Mouse (Mus musculus) cerebellum, adult 9-11 months (tissue): Measurements from ENCODE around the gene Tmc3.

Experiments
- DNase-seq: peaks from one replicate; pipeline ENCODE4 v3.0.0; 2022

Tmc3 gene

GRCm38 (mm10) chr7:83639084-83639483 is 54.4 kb downstream of the Tmc3 start:
- DNase-seq: no peak

GRCm38 (mm10) chr7:83640581-83640980 is 55.9 kb downstream of the Tmc3 start:
- DNase-seq: no peak

DNA sequence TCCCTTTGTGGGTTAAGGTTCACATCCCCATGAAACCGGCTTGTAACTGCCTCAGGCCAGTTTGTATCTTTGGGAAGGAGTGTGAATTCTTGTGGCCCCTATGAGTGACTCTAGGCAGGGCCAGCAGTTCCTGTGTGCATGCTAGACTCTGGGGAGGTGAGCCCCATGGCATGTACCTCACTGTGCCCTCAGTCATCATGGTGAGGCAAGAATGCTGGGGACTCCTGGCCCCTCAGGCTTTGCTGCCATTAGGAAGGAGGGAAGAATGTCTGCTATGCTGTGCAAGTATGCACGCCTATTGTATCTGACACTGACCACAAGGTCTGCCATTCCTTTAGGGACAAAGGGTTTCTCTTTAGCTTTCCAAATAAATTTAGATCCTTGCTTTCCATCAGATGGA is 56.4 kb downstream of the Tmc3 start:
- no peak for DNase-seq

- DNase-seq: no peak
These were observed 58.9 kb downstream of the Tmc3 start for GRCm38 (mm10) chr7:83643581-83643980.

GRCm38 (mm10) chr7:83644761-83645160 is 60.0 kb downstream of the Tmc3 start:
- no peak for DNase-seq

- DNase-seq: no peak
These were observed 60.7 kb downstream of the Tmc3 start for GRCm38 (mm10) chr7:83645476-83645875.

DNA sequence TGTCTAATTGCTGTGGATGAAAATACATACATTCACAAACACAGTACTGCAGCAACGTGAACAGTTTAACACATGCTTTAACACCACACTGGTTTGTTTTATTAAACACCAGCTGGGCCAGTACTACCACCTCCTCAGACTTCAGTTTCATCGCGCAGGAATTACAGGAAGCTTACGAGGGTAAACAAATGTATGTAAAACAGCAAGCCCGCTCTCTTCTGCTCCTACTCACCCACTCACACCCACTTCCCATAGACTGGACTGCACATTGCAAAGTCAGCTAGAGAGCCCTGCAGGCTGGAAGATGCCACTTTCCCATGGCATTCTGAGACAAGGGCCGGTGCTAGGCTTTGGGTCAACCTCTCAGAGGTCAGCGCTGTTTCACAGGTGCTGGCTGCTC is 64.1 kb downstream of the Tmc3 start:
- no peak for DNase-seq

- no peak for DNase-seq
These were observed 65.9 kb downstream of the Tmc3 start for GRCm38 (mm10) chr7:83650638-83651037.

DNA sequence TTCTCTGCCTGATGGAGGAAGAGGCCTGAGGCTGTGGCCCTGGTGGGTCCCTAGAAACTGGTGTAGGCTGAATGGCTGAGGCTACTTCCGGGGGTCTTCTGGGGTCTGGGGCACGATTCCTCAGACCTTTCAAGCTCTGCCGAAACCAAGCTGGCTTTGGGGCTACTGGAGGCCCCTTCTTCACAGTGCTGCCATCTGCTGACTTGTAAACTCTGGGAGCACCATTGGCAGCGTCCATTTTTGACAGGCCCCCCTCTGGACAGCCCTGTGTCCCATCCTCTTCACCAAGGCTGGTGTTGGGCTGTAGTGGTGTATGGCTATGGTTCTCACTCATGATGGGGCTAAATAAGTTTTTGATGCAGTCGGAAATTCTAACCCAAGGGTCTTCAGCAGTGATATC is 67.8 kb downstream of the Tmc3 start:
- no peak for DNase-seq

GRCm38 (mm10) chr7:83653605-83654051 is 68.9 kb downstream of the Tmc3 start:
- no peak for DNase-seq

DNA sequence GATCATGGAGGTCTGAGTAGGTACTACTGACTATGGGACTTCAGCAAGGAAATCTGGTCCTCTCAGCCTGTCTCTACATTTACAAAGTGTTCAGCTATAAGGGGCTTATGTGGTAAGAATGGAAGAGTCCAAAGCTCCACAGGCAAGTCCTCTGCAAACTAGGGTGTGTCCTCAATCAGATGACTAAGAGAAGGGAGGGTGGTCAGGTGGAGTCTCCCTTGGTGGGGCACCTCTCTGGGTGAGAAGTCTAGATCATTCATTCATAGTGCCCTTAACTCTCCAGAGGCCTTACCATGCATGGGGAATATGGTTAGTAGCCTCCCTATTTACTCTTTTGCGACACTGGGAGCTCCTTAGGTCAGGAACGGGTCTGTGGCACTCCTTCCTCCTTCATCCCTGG is 69.5 kb downstream of the Tmc3 start:
- DNase-seq: no peak

DNA sequence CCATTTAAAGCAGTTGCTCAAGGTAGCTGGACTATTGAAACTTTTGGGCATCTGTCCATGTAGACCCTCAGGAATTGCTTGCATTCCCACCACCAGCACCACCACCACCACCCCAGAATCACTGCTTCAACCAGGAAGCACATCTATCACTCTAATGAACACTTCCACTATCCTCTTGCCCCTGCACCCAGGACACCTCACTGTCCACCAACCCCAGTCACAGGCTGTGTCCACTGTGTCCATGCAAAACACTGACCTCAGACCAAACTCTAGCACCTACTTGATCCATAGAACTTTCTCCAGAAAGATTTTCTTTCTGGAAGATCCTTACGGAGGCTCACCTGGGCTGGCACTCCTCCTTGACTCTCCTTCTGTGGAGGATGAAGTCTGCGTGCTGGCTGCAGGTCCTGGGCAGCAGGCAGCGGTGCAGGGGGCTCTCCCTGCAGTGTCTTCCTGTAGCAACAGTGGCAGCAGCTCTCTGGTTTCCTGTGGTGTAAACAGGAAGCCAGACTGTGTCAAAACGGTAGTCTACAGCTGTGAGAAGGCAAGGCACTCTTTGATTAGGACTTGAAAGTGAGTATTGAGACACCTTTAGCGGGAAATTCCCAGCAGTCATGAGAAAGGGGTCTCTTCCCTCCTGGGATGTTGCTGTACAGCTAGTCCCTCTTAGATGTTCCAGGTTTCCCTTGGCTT is 70.4 kb downstream of the Tmc3 start:
- DNase-seq: no peak

DNA sequence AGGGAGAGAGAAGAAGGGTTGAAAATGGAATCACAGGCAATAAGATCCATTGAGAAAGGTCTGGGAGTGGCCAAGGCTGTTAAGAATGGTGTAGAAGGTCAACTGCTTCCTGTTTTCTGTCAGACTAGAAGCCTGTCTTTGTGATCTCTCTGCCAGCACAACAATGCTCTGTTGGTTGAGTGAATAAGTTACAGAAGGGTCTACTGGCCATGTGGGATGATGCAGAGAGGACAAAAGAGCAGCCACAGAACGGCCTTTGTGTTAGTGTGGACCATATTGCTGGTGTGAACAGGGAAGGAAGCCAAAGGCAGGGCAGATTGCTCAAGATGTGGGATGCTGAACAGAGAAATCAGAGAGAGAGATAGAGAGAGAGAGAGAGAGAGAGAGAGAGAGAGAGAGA is 74.0 kb downstream of the Tmc3 start:
- no peak for DNase-seq

GRCm38 (mm10) chr7:83659159-83660065 is 74.7 kb downstream of the Tmc3 start:
- peak; percentile 85 for DNase-seq

DNA sequence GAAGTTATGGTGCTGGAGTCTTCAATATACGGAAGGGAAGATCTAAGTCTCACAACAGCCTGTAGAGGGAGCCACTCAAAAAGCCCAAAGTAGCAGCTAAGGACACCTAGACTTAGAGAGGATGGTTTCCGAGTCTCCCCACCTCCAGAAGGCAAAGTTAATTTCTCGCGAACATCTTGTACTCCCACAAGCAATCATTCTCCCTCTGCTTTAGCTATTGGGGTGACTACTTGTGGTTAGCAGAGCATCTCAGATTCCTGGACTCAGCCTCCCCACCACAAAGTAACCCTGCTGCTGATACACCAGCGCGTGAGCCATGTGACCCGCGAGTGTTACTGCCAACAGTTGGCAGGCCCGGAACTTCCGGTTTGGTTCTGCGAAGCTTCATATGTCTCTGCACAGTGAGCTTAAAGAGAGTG is 75.6 kb downstream of the Tmc3 start:
- DNase-seq: no peak

DNA sequence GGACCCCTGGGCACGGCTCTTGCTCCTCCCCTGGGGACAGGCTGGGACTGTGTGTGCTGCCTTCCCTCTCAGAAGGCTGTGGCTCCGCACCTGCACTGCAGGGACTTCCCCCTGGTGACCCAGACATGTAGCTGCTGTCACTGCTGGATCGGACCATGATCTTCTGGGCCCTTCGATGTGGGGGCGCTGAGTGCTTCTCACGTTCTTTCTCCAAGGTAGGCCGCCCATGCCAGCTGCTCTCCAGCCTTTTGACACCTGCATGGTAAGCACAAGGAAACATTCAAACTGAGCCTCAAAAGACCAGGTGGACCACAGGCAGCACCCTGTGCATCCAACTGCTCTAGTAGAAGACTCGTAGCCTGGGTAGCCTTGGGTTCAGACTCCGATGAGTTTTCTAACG is 76.3 kb downstream of the Tmc3 start:
- DNase-seq: no peak

GRCm38 (mm10) chr7:83661763-83662162 is 77.0 kb downstream of the Tmc3 start:
- DNase-seq: no peak

DNA sequence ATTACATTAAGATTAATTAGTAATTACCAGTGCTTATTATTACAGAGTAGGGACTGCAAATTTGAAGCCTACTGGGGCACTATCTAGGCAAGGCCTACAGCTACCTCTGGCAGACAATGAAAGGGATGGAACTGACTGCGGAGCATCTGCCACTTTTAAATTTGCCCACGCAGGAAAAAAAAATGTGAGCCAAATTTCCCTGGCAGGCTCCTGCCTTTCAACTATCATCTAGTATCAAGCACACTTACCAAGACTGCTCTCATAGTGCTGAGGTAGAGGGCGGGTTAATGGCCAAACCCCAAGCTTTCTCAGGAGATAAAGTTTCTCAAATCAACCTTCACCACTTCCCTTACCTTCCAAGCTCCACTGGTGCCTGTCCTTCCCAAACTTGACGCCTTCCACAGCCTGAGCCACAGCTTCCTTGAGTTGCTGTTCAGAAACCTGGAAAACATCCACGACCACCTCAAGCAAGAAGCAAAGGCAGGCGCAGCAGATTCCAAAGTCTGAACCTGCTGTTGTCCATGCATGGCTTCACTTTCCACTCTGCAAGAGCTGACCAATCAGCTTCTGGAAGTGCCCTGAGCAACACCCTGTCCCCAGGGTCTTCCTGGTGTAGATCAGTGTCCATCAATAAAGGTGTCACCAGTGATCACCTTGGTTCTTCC is 78.1 kb downstream of the Tmc3 start:
- DNase-seq: peak; percentile 63

DNA sequence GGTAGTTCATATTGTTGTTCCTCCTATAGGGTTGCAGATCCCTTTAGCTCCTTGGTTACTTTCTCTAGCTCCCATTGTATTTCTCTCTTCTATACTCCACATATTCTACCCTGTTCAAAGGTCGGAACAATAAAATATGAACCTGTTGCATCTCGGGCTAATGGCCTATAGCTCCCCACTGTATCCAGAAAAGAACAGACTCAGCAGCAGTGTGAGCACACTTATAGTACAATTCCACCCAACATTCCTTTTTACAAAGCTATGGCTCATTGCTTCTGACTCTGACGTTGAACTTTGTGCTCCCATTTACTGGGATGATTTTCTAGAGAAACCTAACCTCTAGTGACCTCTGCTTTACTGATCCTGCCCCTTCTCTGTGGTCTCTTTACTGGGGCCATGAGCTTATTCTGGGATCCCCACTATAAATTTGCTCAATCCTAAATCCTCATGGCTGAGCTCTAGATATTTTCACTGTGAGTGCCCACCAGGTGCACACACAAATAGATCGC is 81.4 kb downstream of the Tmc3 start:
- DNase-seq: no peak

DNA sequence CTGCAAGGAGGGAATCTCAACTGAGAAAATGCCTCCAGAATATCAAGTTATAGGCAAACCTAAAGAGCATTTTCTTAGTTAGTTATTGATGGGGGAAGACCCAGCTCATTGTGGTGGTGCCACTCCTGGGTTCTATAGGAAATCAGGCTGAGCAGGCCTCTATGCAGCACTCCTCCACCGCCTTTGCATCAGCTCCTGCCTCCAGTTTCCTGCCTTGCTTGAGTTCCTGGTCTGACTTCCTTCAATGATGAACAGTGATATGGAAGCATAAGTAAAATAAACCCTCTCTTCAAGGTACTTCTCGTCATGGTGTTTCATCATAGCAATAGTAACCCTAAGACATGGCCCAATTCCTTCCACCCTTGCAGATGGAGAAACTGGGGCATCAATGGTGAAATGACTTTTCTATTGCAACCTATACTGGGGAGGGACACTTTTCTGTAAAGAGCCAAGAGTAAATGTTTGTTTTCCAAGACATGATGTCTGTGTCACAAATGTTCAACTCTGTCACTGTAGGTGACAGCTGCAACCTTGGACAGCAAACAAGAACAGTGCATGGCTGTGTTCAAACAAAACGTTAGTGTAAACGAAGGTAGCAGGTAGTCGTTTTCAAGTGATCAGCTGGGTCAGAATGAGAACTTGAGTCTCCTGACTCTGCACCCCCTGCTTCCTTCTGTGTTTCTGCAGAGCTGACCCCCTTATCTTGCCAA is 83.4 kb downstream of the Tmc3 start:
- no peak for DNase-seq

GRCm38 (mm10) chr7:83668724-83669123 is 84.0 kb downstream of the Tmc3 start:
- DNase-seq: peak; percentile 62

DNA sequence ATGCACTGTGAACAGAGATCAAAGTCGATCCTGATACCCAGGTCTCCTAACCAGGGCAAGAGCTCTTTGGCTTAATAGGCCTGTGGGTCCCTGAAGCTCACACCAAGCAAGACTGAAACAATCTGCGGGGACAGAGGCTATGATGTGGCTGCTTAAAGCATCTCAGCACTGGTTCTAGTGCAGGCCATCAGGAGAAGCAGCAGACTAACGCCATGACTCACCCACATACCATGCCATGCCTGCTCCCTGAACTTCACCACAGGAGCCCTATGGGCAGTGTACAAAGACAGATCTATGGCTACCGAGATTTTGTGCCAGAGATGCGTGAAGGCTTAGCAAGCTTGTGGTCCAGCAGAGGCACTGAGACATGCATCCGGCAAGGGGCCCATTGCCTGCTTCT is 86.8 kb downstream of the Tmc3 start:
- no peak for DNase-seq
